Mouse (Mus musculus): ENCODE results near the gene Olfr1395.
"Not testable (repeated sequence)": the region's sequence is repeated elsewhere in the genome, so short reads cannot be mapped to it uniquely, and the experiment has no call there.

Olfr1395 gene

GRCm38 (mm10) chr11:49175345-49175744 lies 33.3 kb downstream of the Olfr1395 start:
- DNase-seq (ENCODE audit: low spot score in 2 of 2): no peak

DNA sequence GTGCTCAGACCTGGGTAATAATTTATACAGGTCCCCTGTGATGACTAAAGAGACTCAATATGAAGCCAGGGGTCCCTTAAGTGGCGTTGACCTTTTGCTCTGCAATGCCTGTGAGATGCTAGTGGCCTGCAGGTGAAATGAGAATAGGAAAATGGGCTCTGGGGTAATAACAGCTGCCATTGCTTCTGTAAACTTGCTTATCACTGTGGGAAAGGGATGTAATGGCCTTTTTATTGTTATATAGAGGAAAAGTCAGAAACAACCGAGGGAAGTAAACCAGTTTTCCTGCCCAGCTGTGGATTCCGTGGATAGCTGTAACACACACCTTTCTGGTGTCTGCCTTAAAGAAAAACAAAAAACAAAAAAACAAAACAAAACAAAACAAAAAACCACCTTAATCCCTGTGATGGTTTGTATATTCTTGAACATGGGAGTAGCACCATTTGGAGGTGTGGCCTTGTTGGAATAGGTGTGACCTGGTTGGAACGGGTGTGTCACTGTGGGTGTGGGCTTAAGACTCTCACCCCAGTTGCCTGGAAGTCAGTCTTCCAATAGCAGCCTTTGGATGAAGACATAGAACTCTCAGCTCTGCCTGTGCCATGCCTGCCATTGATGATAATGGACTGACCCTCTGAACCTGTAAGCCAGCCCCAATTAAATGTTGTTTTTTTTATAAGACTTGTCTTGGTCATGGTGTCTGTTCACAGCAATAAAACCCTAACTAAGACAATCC lies 34.1 kb downstream of the Olfr1395 start:
- not testable (repeated sequence) for DNase-seq (ENCODE audit: low spot score in 2 of 2)

- no peak for DNase-seq (ENCODE audit: low spot score in 2 of 2)
Observed at GRCm38 (mm10) chr11:49183172-49183571, 41.1 kb downstream of the Olfr1395 start.

DNA sequence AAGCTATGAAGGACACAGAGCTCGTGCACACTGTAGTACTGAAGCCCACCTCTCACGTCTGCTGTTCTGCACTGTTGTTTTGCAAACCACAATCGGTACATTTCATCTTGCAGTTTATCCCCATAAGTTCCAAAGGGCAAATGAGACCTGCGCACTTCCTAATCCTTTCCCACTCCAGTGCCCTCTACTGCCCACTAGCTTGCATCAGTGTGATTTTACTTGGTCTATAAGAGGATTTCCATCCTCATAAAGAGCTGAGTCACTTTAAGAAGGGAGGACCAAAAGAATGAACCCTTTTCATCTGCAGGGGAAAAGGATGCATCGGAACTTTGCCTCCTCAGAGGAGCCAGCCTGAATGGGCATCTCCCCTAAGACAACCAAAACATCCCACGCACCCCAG lies 44.4 kb downstream of the Olfr1395 start:
- DNase-seq (ENCODE audit: low spot score in 2 of 2): no peak

DNA sequence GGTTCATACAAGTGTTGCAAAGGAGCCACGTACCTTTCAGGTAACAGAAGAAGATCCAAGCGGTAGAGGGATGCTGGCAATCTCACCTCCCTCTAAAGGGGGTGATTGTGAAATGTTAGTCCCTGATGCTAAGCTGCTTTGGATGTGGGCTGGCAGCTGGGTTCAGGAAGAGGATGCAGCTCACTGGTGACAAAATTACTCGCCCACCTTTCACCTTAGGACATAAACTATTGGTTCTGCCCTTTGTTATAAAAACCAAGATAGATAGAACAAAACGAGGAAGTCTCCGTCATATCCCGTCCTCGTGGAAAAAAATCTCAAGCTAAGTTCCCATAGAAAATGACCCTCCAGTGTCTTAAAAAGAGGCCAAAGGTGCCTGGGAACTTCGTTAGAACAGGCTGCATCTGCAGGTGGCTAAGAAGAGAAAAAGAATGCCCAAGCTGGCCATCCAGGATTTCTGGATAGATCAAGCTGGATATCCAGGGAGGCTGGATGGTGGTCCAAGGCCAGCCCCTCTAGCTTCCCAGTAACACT lies 44.9 kb downstream of the Olfr1395 start, which contains the start of gene Btnl9:
Btnl9 (minus strand) TSS at position 205 of the 534 bp plus-strand sequence.
- no peak for DNase-seq (ENCODE audit: low spot score in 2 of 2)

GRCm38 (mm10) chr11:49187701-49188100 lies 45.6 kb downstream of the Olfr1395 start:
- DNase-seq (ENCODE audit: low spot score in 2 of 2): no peak

DNA sequence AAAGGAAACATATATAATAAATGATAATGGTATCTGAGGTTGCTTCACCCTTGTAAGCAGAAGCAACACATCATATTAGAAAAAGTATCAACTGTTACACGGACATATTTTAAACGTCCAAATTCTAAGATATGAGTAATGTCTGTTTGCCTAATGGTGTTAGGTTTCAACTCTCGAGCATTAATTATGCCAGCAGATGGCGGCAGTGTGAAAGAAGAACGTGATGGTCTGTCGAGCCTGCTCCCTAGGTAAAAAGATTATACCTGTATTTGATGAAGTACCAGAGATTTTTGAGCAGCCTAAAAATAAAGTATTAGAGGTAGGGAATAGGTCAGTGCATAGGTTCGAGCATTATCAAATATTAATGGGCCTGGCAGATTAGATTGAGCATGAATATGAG lies 47.7 kb downstream of the Olfr1395 start:
- peak in 1 of 2 experiments; percentile 26 for DNase-seq (ENCODE audit: low spot score in 2 of 2)

DNA sequence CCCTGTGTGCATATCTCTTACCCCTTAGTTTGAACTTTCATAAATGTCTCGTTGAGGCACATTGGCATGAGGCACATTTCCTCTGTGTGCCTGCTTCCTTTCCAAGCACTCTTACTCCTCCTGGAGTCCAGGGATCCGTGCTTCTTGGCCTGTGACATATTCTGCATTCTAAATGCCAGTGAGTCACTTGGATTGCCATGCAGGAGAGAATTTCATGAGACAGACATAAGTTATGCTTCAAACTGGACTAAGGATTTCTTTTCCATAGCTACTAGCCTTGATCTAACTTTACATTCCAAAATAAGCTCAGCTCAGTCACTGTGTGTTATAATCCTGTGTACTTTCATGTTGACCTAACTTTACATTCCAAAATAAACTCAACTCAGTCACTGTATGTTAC lies 49.0 kb downstream of the Olfr1395 start:
- DNase-seq (ENCODE audit: low spot score in 2 of 2): no peak

GRCm38 (mm10) chr11:49194771-49195170 lies 52.7 kb downstream of the Olfr1395 start:
- DNase-seq (ENCODE audit: low spot score in 2 of 2): not testable (repeated sequence)

GRCm38 (mm10) chr11:49195819-49196322 lies 53.8 kb downstream of the Olfr1395 start:
- no peak for DNase-seq (ENCODE audit: low spot score in 2 of 2)

Data from frontal cortex, postnatal 10 days (tissue).